Mouse (Mus musculus) urinary bladder, postnatal 36 days (tissue): ENCODE data around the gene Casp4.
A peak's percentile ranks its signal among the peaks of the same experiment; 100 is the strongest.

ENCODE experiments used
- DNase-seq, 2 experiments: peaks; one replicate each; pipeline ENCODE4 v3.0.0; 2022; ENCODE audit warnings: low spot score in 2 of 2, mixed read lengths in 1 of 2

The Casp4 gene

GRCm38 (mm10) chr9:5308561-5308960 lies at the start of gene Casp4:
Casp4 (plus strand) TSS chr9:5308828.
- peak; percentile 32 to 36 for DNase-seq

- no peak for DNase-seq
Observed at GRCm38 (mm10) chr9:5263951-5264475, 44.6 kb upstream of the Casp4 start.

GRCm38 (mm10) chr9:5270274-5270673 lies 38.4 kb upstream of the Casp4 start:
- no peak for DNase-seq

GRCm38 (mm10) chr9:5270884-5271283 lies 37.7 kb upstream of the Casp4 start:
- DNase-seq = no peak

GRCm38 (mm10) chr9:5271334-5271845 lies 37.2 kb upstream of the Casp4 start:
- no peak for DNase-seq

GRCm38 (mm10) chr9:5286071-5286470 lies 22.6 kb upstream of the Casp4 start:
- no peak for DNase-seq

- no peak for DNase-seq
Observed at GRCm38 (mm10) chr9:5286597-5286996, 22.0 kb upstream of the Casp4 start.

GRCm38 (mm10) chr9:5296354-5297237 lies 12.0 kb upstream of the Casp4 start:
- no peak for DNase-seq

- DNase-seq = no peak
Observed at GRCm38 (mm10) chr9:5298329-5299131, 10.1 kb upstream of the Casp4 start, which contains the start of gene Casp1. Casp1 (plus strand) TSS chr9:5298517.

- no peak for DNase-seq
Observed at GRCm38 (mm10) chr9:5299132-5299381, 9.6 kb upstream of the Casp4 start.

GRCm38 (mm10) chr9:5310112-5310511 lies 1.5 kb downstream of the Casp4 start:
- no peak for DNase-seq

GRCm38 (mm10) chr9:5311435-5311834 lies 2.8 kb downstream of the Casp4 start:
- no peak for DNase-seq

- DNase-seq = no peak
Observed at GRCm38 (mm10) chr9:5328204-5328603, 19.6 kb downstream of the Casp4 start.

- DNase-seq = no peak
Observed at GRCm38 (mm10) chr9:5332441-5332840, 23.8 kb downstream of the Casp4 start.

GRCm38 (mm10) chr9:5333422-5333821 lies 24.8 kb downstream of the Casp4 start:
- no peak for DNase-seq

GRCm38 (mm10) chr9:5343092-5343491 lies 34.5 kb downstream of the Casp4 start:
- no peak for DNase-seq

- no peak for DNase-seq
Observed at GRCm38 (mm10) chr9:5344090-5344489, 35.5 kb downstream of the Casp4 start.

- DNase-seq = peak; percentile 18 to 30
Observed at GRCm38 (mm10) chr9:5345291-5345898, 36.8 kb downstream of the Casp4 start, which contains the start of gene Casp12. Casp12 (plus strand) TSS chr9:5345430.

- no peak for DNase-seq
Observed at GRCm38 (mm10) chr9:5347381-5347780, 38.8 kb downstream of the Casp4 start.

GRCm38 (mm10) chr9:5353673-5354072 lies 45.0 kb downstream of the Casp4 start:
- no peak for DNase-seq

GRCm38 (mm10) chr9:5356801-5357200 lies 48.2 kb downstream of the Casp4 start:
- DNase-seq = peak; percentile 50 to 57
